Mouse (Mus musculus) CD4-positive, CD25-positive, alpha-beta regulatory T cell, adult 2 months (primary cell): ENCODE measurements around the gene Fcrl5.

Source experiments
- DNase-seq: peaks from one replicate; pipeline ENCODE4 v3.0.0-alpha.2; 2012; ENCODE audit warnings: low read depth, low spot score

Fcrl5 gene

GRCm38 (mm10) chr3:87500088-87501055 lies 64.8 kb downstream of the Fcrl5 start:
- peak; percentile 57 for DNase-seq

- DNase-seq: no peak
Measured at GRCm38 (mm10) chr3:87501151-87501550, 65.6 kb downstream of the Fcrl5 start.

- no peak for DNase-seq
Measured at GRCm38 (mm10) chr3:87502771-87503170, 67.2 kb downstream of the Fcrl5 start.

- peak; percentile 68 for DNase-seq
Measured at GRCm38 (mm10) chr3:87504330-87504729, 68.8 kb downstream of the Fcrl5 start.

GRCm38 (mm10) chr3:87504749-87505425 lies 69.3 kb downstream of the Fcrl5 start:
- no peak for DNase-seq

- no peak for DNase-seq
Measured at GRCm38 (mm10) chr3:87506456-87507416, 71.2 kb downstream of the Fcrl5 start.

- peak; percentile 93 for DNase-seq
Measured at GRCm38 (mm10) chr3:87508205-87508901, 72.8 kb downstream of the Fcrl5 start.

GRCm38 (mm10) chr3:87509061-87509460 lies 73.5 kb downstream of the Fcrl5 start:
- DNase-seq: no peak

GRCm38 (mm10) chr3:87510832-87511231 lies 75.3 kb downstream of the Fcrl5 start:
- DNase-seq: no peak

- DNase-seq: peak; percentile 43
Measured at GRCm38 (mm10) chr3:87511971-87512765, 76.6 kb downstream of the Fcrl5 start.

GRCm38 (mm10) chr3:87515567-87516081 lies 80.1 kb downstream of the Fcrl5 start:
- DNase-seq: peak; percentile 79

- DNase-seq: no peak
Measured at GRCm38 (mm10) chr3:87518425-87518824, 82.9 kb downstream of the Fcrl5 start.

GRCm38 (mm10) chr3:87521126-87521525 lies 85.6 kb downstream of the Fcrl5 start:
- DNase-seq: no peak

- no peak for DNase-seq
Measured at GRCm38 (mm10) chr3:87521833-87522232, 86.3 kb downstream of the Fcrl5 start.

GRCm38 (mm10) chr3:87523701-87524100 lies 88.1 kb downstream of the Fcrl5 start:
- peak; percentile 50 for DNase-seq

- peak; percentile 94 for DNase-seq
Measured at GRCm38 (mm10) chr3:87525043-87525836, 89.7 kb downstream of the Fcrl5 start, which contains the start of gene Etv3. TSS of gene Etv3 (plus strand) at chr3:87525407.

GRCm38 (mm10) chr3:87525837-87526570 lies 90.4 kb downstream of the Fcrl5 start:
- DNase-seq: peak; percentile 59

- DNase-seq: peak; percentile 81
Measured at GRCm38 (mm10) chr3:87527139-87527538, 91.6 kb downstream of the Fcrl5 start.
